In genomic region chr9:69290881-69291450, GRCm38 (mm10) we compare ENCODE assay signal across 8 mouse cellular contexts.
A peak's percentile ranks its signal among the peaks of the same experiment; 100 is the strongest.
DNase-seq lines count a peak whose midpoint lies in the region; ATAC-seq and TF ChIP-seq lines count a peak whose summit lies in the region.

No protein-coding gene starts in this region.

- TF ChIP-seq POLR2A in bone marrow macrophage, adult 2 months (IDR thresholded peaks at IDR 0.05; ENCODE audit: borderline replicate concordance, low read depth, low read length): no peak

- H3K9me3 ChIP-seq in forebrain, embryonic 12.5 days: no peaks in the 10 kb centered on the region
- no peaks in the 10 kb centered on the region for H3K9me3 ChIP-seq in liver, embryonic 13.5 days (replicated peaks)
- H3K9me3 ChIP-seq in neural tube, embryonic 12.5 days: no peaks in the 10 kb centered on the region

- ATAC-seq in forebrain, embryonic 12.5 days (ENCODE audit: low FRiP score): no peak
- no peak for ATAC-seq in liver, embryonic 13.5 days (ENCODE audit: low read depth)
- no peak for ATAC-seq in neural tube, embryonic 12.5 days (ENCODE audit: low FRiP score, low read depth)
- ATAC-seq in megakaryocyte-erythroid progenitor cell, adult 5-6 weeks (replicated peaks; ENCODE audit: low FRiP score, low TSS enrichment, poor library complexity, severe bottlenecking): no peak

- WGBS in forebrain, embryonic 12.5 days: under 1% methylated on average over 29 of the region's 29 CpGs
- WGBS in liver, embryonic 13.5 days (ENCODE audit: insufficient replicate concordance): 1% methylated on average over 29 of the region's 29 CpGs
- WGBS in neural tube, embryonic 12.5 days: under 1% methylated on average over 29 of the region's 29 CpGs

- no peaks in the 10 kb centered on the region for H3K36me3 ChIP-seq in forebrain, embryonic 12.5 days (replicated peaks)
- no peaks in the 10 kb centered on the region for H3K36me3 ChIP-seq in liver, embryonic 13.5 days
- no peaks in the 10 kb centered on the region for H3K36me3 ChIP-seq in neural tube, embryonic 12.5 days

- TF ChIP-seq CTCF in bone marrow macrophage, adult 2 months (IDR thresholded peaks at IDR 0.05; ENCODE audit: low read depth, low read length): no peak

- H3K27ac ChIP-seq in bone marrow macrophage, adult 2 months (ENCODE audit: insufficient read depth, low read depth, low read length): no peak overlapping the region
- H3K27ac ChIP-seq in forebrain, embryonic 12.5 days: no peak overlapping the region
- peak overlapping the region; percentile 23; the same call in 1 of the 2 replicates for H3K27ac ChIP-seq in liver, embryonic 13.5 days
- no peak overlapping the region for H3K27ac ChIP-seq in neural tube, embryonic 12.5 days

- H3K4me1 ChIP-seq in bone marrow macrophage, adult 2 months (ENCODE audit: control insufficient read depth, insufficient read depth, low read length): peaks cover 3% of the 10 kb centered on the region; the same call in 1 of the 2 replicates
- peaks cover 21% of the 10 kb centered on the region for H3K4me1 ChIP-seq in forebrain, embryonic 12.5 days
- H3K4me1 ChIP-seq in liver, embryonic 13.5 days (replicated peaks): peaks cover 4% of the 10 kb centered on the region
- H3K4me1 ChIP-seq in neural tube, embryonic 12.5 days: peaks cover 17% of the 10 kb centered on the region

- peak overlapping the region; percentile 72 for H3K9ac ChIP-seq in forebrain, embryonic 12.5 days
- peak overlapping the region; percentile 61 for H3K9ac ChIP-seq in liver, embryonic 13.5 days
- H3K9ac ChIP-seq in neural tube, embryonic 12.5 days: peak overlapping the region; percentile 75; the same call in 1 of the 2 replicates

- H3K4me3 ChIP-seq in bone marrow macrophage, adult 2 months (ENCODE audit: insufficient read depth, low read length): peak overlapping the region; percentile 69
- peak overlapping the region; percentile 70 for H3K4me3 ChIP-seq in forebrain, embryonic 12.5 days (replicated peaks)
- peak overlapping the region; percentile 62 for H3K4me3 ChIP-seq in liver, embryonic 13.5 days (replicated peaks)
- peak overlapping the region; percentile 67 for H3K4me3 ChIP-seq in neural tube, embryonic 12.5 days

- peak; percentile 33 for DNase-seq in gastrocnemius, postnatal 10 days
- DNase-seq in gastrocnemius, adult 18-20 months (ENCODE audit: low spot score): no peak
- peak; percentile 66 for DNase-seq in induced T-regulatory cell, adult 2 months (ENCODE audit: low read depth)
- no peak for DNase-seq in liver, embryonic 13.5 days

- peaks cover 41% of the 10 kb centered on the region for H3K27me3 ChIP-seq in forebrain, embryonic 12.5 days
- peaks cover 57% of the 10 kb centered on the region for H3K27me3 ChIP-seq in liver, embryonic 13.5 days
- H3K27me3 ChIP-seq in neural tube, embryonic 12.5 days (replicated peaks): peaks cover 32% of the 10 kb centered on the region

- peak overlapping the region; percentile 97 for H3K4me2 ChIP-seq in forebrain, embryonic 12.5 days
- H3K4me2 ChIP-seq in liver, embryonic 13.5 days: peak overlapping the region; percentile 74
- peak overlapping the region; percentile 99 for H3K4me2 ChIP-seq in neural tube, embryonic 12.5 days (replicated peaks)

Comparison
In these comparisons a context has a peak if more than half of its experiments do, and no peak if none do; other contexts are left out.
1. DNase-seq: peak in gastrocnemius, postnatal 10 days (single experiment) and induced T-regulatory cell, adult 2 months (single experiment); none in gastrocnemius, adult 18-20 months (single experiment) and liver, embryonic 13.5 days (single experiment).
2. Peak in every context shown above with its lines, with median percentiles within 50 percentile points of each other: H3K4me3 ChIP-seq, H3K4me2 ChIP-seq and H3K9ac ChIP-seq.